Comparison of ENCODE assay signal across 12 mouse cellular contexts in genomic region chr1:52434085-52434484, GRCm38 (mm10).
"Had no signal": no experiment of that assay in that cellular context is flagged by ENCODE, and none has a peak within 500 bp of the region (broad histone marks: within the 10 kb centered on the region; RNA-seq: fewer than 3 reads in every experiment).

No protein-coding gene starts in this region.

- H3K9me3 ChIP-seq: limb, embryonic 15.5 days; midbrain, embryonic 12.5 days; neural tube, embryonic 13.5 days; stomach, embryonic 15.5 days had no signal

- H3K4me3 ChIP-seq: limb, embryonic 15.5 days; midbrain, embryonic 12.5 days; neural tube, embryonic 13.5 days; stomach, embryonic 15.5 days had no signal

- H3K27me3 ChIP-seq: limb, embryonic 15.5 days; midbrain, embryonic 12.5 days; neural tube, embryonic 13.5 days; stomach, embryonic 15.5 days had no signal

- H3K27ac ChIP-seq: hindbrain, postnatal 0 days; kidney, postnatal 0 days; limb, embryonic 15.5 days; midbrain, embryonic 12.5 days; neural tube, embryonic 13.5 days; stomach, embryonic 15.5 days had no signal

- ATAC-seq: hindbrain, postnatal 0 days; midbrain, embryonic 16.5 days had no signal

- H3K4me2 ChIP-seq: limb, embryonic 15.5 days; midbrain, embryonic 12.5 days; neural tube, embryonic 13.5 days; stomach, embryonic 15.5 days had no signal

- H3K9ac ChIP-seq: limb, embryonic 15.5 days; midbrain, embryonic 12.5 days; neural tube, embryonic 13.5 days; stomach, embryonic 15.5 days had no signal

- H3K36me3 ChIP-seq: limb, embryonic 15.5 days; midbrain, embryonic 12.5 days; neural tube, embryonic 13.5 days; stomach, embryonic 15.5 days had no signal

- DNase-seq: kidney, adult 9 months; kidney, postnatal 36 days; retina, postnatal 1 day; right cerebral cortex, postnatal 14 days; thymus, postnatal 36 days had no signal

- H3K4me1 ChIP-seq: limb, embryonic 15.5 days; midbrain, embryonic 12.5 days; neural tube, embryonic 13.5 days; stomach, embryonic 15.5 days had no signal
